Mouse (Mus musculus) left cerebral cortex, adult 2 months (tissue): ENCODE measurements around the gene Plpp7. TPM values are rescaled to one million over a fixed set of nuclear protein-coding genes. Genes with fewer than 3 reads are reported as not detected.

Experiments
- DNase-seq, 2 experiments: peaks; one replicate each; pipeline ENCODE4 v3.0.0; 2021 to 2022; ENCODE audit warnings: low spot score in 2 of 2, mixed read lengths in 1 of 2; ENCODE audit errors: extremely low spot score in 1 of 2
- H3K27ac ChIP-seq: fragments of 200-600 bp; 2 replicates; pipeline ENCODE4 v1.8.1; 2022
- H3K4me3 ChIP-seq: fragments of 200-600 bp; 2 replicates; pipeline ENCODE4 v1.8.1; 2022
- CTCF ChIP-seq: fragments of 200-600 bp; IDR thresholded peaks from 2 replicates; pipeline ENCODE4 v1.8.1; 2022; ENCODE audit warnings: antibody characterized with exemption, mild to moderate bottlenecking, moderate library complexity
- intact Hi-C: fragments of 180-260 bp; cut with DNase I; formaldehyde crosslinking; loops from one replicate; pipeline ENCODE4 v1.15.1; 2025
- total RNA-seq, 2 experiments: library from RNA; stranded (reverse); gene quantifications; 2 replicates each; pipeline ENCODE4 v1.2.3; 2021

Plpp7 gene
- total RNA-seq, 2 experiments from 2014 or later = 26.8 to 29.3 TPM

GRCm38 (mm10) chr2:32087606-32088005 lies 7.7 kb upstream of the Plpp7 start:
- intact Hi-C loops = loop anchor here (1.0 to 2.0 kb wide), 2 partner anchors 17 to 23 kb away; no protein-coding TSS in a partner anchor
- Histone ChIP-seq H3K4me3 (no peak overlapping the region), H3K27ac (peak overlapping the region; percentile 79; the same call in 1 of the 2 replicates)
- TF ChIP-seq CTCF = no peak
- DNase-seq = no peak

DNA sequence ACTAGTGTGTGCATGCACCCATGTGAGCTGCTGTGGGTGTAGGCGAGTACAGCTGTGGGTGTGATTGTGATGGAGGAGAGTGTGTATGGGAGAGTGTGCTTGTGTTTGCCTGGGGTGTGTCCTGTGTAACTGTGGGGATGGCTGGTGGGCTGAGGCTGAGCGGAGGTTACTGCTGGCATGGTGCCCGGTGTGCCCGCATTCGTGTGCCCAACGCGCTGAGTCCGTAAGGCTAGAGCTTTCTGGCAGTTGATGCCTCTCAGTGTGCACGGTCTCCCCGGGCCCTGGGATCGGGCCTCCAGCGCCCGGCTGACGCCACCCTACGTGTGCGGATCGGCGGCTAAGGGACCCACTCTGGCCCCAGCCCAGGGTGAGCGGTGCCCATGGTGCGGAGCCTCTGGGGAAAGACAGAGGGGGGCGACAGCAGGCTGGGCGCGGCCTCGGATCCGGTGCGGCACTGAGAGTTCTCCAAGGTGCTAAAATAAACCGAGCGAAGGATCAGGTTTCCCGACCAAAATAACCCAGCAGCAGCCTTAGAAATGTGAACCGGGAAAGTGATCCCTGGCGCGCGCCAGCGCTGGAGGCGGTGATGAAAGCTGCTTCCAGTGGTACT lies 6.9 kb upstream of the Plpp7 start:
- DNase-seq = peak; percentile 50 to 57
- Histone ChIP-seq H3K27ac (peak overlapping the region; percentile 79), H3K4me3 (peak overlapping the region; percentile 18)
- intact Hi-C loops = loop anchor here (1.0 to 2.0 kb wide), 2 partner anchors 16 to 22 kb away; no protein-coding TSS in a partner anchor
- no peak for TF ChIP-seq CTCF

GRCm38 (mm10) chr2:32089606-32090005 lies 5.7 kb upstream of the Plpp7 start:
- no peak overlapping the region for H3K4me3 ChIP-seq
- intact Hi-C loops = loop anchor here (2.0 kb wide), 1 partner anchor 21 kb away; no protein-coding TSS in a partner anchor
- TF ChIP-seq CTCF = no peak

GRCm38 (mm10) chr2:32090145-32090544 lies 5.2 kb upstream of the Plpp7 start:
- intact Hi-C loops = no loop called here
- Histone ChIP-seq H3K27ac (no peak overlapping the region), H3K4me3 (no peak overlapping the region)
- no peak for DNase-seq
- no peak for TF ChIP-seq CTCF

More at GRCm38 (mm10) chr2:32089606-32090005, 5.7 kb upstream of the Plpp7 start:
- H3K27ac ChIP-seq = no peak overlapping the region; the same call in 1 of the 2 replicates
- no peak for DNase-seq

GRCm38 (mm10) chr2:32091956-32092355 lies 3.4 kb upstream of the Plpp7 start:
- Histone ChIP-seq H3K4me3 (no peak overlapping the region), H3K27ac (no peak overlapping the region)
- intact Hi-C loops = no loop called here
- no peak for DNase-seq
- TF ChIP-seq CTCF = no peak

DNA sequence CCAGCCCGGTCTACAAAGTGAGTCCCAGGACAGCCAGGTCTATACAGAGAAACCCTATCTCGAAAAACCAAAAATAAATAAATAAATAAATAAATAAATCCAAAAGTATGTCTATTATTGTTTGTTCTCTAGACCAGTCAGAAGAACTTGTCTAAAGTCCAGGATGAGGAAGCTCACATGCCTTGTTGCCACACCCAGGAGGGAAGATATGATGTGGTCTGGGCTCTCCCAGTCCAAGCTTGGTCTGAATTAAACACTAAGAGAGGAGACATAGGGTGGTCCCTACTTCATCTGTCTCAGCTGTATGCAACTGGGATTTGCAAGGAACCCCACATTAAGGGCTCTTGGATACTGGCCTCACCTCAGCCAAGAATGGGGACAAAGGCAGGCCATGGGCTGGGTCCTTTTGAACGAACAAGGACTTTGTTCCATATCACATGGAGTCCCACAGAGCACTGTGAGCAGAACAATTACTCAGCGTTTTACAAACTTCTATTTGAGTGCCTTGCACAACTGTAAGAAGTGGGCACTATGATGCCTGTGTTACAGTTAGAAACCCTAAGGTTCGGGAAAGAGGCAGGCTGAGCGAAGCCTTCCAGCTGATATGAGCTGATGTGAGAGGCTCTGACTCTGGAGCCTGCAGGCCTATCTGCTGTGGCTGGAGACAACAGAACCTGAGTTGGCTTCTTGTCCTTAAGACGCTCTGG lies 1.2 kb upstream of the Plpp7 start:
- intact Hi-C loops = no loop called here
- H3K4me3 ChIP-seq = no peak overlapping the region
- TF ChIP-seq CTCF = no peak
- no peak for DNase-seq
- H3K27ac ChIP-seq = no peak overlapping the region

DNA sequence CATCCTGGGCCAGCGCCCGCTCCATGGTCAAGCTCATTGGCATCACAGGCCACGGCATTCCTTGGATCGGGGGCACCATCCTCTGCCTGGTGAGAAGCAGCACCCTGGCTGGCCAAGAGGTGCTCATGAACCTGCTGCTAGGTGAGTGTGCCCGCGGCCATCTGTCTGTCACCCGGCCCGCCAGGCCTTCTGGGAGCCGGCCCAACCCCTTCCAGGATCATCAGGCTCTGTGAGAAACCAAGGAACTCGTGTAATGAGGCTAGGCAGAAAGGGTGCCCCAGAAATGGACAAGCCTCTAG lies 743 bp downstream of the Plpp7 start:
- DNase-seq = no peak
- Histone ChIP-seq H3K4me3 (peak overlapping the region; percentile 80), H3K27ac (peak overlapping the region; percentile 95)
- intact Hi-C loops = no loop called here
- no peak for TF ChIP-seq CTCF

GRCm38 (mm10) chr2:32102944-32103343 lies 7.6 kb downstream of the Plpp7 start:
- Histone ChIP-seq H3K4me3 (no peak overlapping the region), H3K27ac (peak overlapping the region; percentile 72)
- no peak for DNase-seq
- TF ChIP-seq CTCF = no peak
- intact Hi-C loops = no loop called here

DNA sequence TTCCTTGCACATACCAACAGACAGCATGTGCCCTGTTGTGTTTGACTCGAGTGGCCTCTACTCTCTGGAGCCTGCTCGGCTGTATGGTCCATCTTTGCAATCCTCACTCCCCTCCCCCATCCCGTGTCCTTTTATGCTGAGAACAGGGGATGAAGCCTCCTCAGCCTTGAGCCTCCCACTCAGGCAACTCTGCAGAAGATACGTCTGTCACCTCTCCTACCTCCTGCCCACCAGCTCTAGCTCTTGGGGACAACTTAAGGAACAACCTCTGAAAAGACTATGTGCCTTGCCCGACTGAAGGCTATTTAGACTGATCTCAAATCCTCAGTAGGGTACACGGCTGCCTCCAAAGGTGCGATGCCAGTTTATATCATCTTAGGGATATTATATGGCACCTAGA lies 8.2 kb downstream of the Plpp7 start:
- intact Hi-C loops = no loop called here
- H3K4me3 ChIP-seq = no peak overlapping the region
- no peak for DNase-seq
- peak overlapping the region; percentile 72 for H3K27ac ChIP-seq
- no peak for TF ChIP-seq CTCF

DNA sequence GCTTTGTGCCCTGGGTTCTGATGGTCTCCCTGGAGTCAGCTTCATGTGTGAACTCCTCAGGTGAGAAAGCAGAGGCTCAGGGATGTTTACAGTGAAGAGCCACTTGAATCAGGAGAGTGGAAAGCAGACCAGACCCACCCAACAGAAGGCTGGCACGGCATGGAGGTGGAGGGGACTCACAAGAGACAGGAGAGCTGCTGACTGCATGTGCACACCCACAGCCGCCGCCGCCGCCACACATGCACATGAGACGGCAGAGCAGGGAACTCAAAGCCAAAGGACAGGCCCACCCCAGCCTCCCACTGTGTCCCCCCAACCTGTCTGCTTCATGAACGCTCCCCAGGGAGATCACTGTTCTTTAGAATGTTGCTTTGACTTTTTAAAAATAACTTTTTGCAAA lies 8.8 kb downstream of the Plpp7 start:
- intact Hi-C loops = loop anchor here (1.0 kb wide), 1 partner anchor 16 kb away; no protein-coding TSS in a partner anchor
- Histone ChIP-seq H3K27ac (peak overlapping the region; percentile 72), H3K4me3 (no peak overlapping the region)
- DNase-seq = peak; percentile 47 to 50
- no peak for TF ChIP-seq CTCF

DNA sequence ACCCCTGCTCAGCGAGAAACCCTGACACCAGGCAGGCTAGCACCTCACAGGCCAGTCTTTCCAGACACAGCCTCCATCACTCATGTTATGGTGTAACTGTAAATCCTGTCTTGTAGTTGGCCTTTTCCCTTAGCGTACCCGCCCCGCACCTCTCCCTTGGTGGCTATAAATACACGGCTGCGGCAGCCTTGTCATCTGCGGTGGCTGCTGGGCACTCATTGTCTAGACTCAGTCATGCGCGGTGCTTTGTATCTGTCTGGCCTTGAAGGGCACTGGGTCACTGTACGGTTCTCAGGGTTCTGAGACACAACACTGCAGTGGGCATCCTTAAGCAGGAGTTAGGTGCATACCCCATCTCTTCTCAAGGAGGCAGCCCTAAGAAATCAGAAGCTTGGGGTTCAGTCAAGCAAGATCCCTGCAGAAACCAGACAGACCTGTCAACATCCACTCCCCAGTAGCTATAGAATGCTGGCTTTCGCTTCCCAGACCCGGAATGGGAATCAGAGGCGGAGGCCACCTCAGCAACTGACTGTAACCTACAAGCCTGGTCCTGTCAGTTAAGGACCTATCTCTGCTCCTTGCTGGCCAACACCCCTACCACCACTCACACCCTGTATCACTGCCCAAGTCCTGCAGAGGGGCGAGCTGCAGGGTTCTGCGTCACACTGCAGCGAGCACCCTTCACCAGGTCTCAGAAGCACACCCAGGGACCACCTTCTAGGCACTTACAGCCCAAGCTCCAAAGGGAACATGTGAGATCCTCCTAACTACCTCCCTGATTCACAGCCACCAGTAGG lies 10.0 kb downstream of the Plpp7 start:
- no peak for TF ChIP-seq CTCF
- H3K27ac ChIP-seq = peak overlapping the region; percentile 72
- intact Hi-C loops = no loop called here
- no peak for DNase-seq
- no peak overlapping the region for H3K4me3 ChIP-seq

GRCm38 (mm10) chr2:32105930-32106329 lies 10.6 kb downstream of the Plpp7 start:
- TF ChIP-seq CTCF = no peak
- Histone ChIP-seq H3K4me3 (no peak overlapping the region), H3K27ac (peak overlapping the region; percentile 72; the same call in 1 of the 2 replicates)
- DNase-seq = no peak
- intact Hi-C loops = no loop called here
